Mouse (Mus musculus): ENCODE measurements around the gene Snx33.

DNA sequence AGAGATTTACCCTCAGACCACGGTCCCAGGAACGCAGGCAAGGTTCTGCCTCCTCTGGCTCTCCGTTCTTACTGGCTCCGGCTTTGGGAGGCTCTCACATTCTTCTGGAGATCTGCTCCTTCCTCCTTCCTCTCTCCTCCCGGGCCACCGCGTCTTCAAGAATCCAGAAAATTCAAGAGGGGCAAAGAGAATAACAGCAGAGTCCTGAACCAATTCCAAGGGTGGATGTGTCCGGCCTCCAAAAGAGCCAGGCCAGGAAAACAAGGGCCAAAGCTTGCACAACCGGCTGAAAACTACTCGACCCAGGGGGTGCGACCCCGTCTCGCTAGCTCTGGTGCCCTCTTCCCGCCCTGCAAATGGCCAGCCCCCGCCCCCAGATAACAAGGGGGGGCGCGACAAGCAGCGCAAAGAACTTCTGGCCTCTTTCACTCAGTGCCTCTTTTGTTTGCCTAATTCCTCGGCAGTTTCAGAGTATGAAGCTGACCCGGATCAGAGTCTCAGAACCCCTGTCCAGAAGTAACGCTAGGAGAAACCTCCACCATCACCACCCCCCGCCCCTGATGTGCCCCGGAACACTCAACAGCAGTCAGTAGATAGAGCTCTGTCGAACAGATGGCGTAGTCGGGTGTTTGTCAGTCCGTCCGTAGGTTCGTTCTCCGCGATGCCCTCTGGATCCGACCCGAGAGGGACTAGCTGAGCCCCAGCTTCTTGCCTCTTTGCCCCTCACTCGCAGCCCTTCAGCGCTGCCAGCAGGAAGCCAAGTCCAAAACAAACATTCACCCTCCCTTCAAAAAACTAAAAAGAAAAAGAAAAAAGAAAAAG, 769 bp downstream of the Snx33 start:
- no peak for TF ChIP-seq CTCF (IDR thresholded peaks at IDR 0.05; ENCODE audit: low read depth)
- no peak for TF ChIP-seq EP300 (optimal IDR thresholded peaks at IDR 0.05)
